Mouse (Mus musculus) lung, postnatal 0 days (tissue): ENCODE data around the gene Syngr2.

Source experiments
- CTCF ChIP-seq: IDR thresholded peaks from 2 replicates; pipeline ENCODE4 v1.5.1; 2016; ENCODE audit warnings: antibody characterized with exemption, mild to moderate bottlenecking
- EP300 ChIP-seq: IDR thresholded peaks from 2 replicates; pipeline ENCODE4 v1.6.1; 2016; ENCODE audit warnings: antibody characterized with exemption, mild to moderate bottlenecking, control low read depth

DNA sequence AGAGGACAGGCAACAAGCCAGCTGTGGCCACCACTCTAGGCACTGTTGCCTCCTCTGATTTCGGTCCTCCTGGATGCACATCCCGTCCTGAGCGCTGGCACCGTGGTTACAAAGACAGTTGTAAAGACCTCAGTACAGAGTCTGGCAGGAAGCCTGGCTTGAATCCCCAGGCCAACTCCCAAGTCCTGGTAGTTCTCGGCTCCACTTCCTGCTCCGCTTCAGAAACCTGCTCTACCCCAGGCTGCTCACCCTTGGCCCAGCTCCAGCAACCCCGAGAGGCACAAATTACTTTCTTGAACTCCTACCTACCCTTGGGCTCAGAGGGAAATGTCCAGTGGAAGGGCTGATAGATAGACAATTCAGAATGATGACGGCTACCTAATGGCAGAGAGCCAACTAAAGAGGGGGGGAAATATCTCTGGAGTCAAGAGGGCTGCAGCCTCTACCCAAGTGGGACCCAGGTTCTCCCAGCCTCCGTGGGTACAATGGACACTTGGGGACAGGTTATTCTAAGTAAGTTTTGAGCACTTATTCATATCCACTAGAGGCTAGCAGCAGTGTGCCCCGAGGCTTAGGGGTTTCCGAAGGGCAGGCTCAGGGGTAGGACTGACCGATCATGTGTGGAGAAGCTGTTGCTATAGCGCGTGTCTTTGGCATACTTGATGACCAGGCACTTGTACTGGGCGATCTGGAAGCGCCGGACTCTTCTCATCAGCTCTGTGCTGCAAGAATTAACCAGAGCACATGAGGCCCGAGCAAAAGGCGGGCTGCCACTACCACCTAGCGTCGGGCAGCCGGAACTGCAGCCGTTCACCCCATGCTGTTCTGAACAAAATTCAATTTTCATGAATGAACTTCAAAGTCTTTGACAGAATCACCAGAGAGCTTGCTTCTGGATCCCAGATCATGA is 14.8 kb downstream of the Syngr2 start:
- TF ChIP-seq CTCF (peak; percentile 97), EP300 (no peak)
